Comparison of ENCODE assay signal across 12 mouse cellular contexts in the genomic region with DNA sequence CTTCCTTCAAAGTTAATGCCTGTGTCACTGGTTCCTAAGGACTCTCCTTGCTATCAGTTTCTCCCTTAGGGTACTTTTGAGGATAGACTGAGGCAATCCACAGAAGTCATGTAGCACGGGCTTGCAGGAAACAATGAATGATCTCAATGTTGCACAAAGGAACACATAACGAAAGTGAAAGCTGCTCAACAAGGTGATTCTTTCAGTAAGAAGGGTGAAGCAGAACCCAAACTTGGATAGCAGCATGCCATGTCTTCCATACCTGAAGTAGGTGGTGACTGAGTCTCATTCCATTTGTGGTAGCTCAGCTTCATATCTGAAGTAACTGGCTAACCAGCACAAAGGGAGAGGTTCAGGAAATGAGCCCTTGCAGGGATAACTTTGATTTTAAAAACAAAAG.
"Had no signal": no experiment of that assay in that cellular context is flagged by ENCODE, and none has a peak within 500 bp of the region (broad histone marks: within the 10 kb centered on the region; RNA-seq: fewer than 3 reads in every experiment).

No protein-coding gene starts in this region.

- ATAC-seq: liver, embryonic 12.5 days had no signal

- DNase-seq: kidney, adult 2 months; kidney, postnatal 25 days; layer of hippocampus, adult 9-11 months; liver; lung, adult 18-20 months; lung, postnatal 10 days; lung, postnatal 36 days; midbrain, embryonic 14.5 days; right cerebral cortex, postnatal 4 days; thymus, adult 18-20 months; thymus, postnatal 14 days had no signal
